ENCODE assay signal across 8 mouse cellular contexts in the genomic region with DNA sequence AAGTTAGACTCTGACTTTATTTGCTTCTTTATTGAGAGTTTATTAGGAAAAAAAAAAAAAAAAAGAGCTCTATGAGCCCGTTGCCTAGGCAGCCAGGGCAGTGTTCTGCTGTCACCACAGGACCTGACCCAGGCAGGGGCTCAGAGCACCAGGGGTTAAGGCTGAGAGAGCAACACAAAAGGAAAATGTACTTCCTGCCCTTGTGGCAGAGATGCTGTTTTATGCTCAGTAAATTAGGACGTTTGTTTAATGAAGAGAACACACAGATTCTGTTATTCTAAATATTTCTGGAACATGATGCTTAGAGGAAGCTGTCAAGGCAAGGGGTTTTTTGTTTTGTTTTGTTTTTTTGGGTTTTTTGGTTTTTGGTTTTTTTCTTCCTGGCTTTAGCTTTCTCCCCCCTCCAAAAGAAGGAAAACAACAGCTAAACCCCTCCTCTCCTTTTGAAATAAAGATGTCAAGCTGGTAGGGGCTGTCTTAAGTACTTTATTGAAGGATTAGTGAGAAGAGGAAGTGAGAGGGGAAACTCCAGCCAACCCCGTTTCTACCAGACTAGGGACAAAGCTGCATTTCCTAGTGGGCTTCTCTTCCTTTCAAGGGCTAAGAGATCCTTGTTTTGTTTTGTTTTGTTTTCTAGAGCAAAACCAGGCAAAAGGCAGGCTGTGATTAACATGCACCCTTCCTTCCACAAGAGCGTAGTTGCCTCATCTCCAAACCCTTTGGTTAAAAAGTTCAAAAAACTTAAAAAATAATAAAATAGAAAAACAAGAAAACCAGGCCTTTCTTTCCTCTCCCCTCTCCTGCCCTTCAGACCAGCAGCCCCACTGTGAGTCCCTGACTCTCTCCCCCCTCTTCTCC. TPM values are rescaled to one million over a fixed set of nuclear protein-coding genes. Genes with fewer than 3 reads are reported as not detected.
DNase-seq lines count a peak whose midpoint lies in the region; ATAC-seq lines count a peak whose summit lies in the region.

No protein-coding gene starts in this region.

- H3K36me3 ChIP-seq in hindbrain, embryonic 15.5 days: no peaks in the 10 kb centered on the region
- H3K36me3 ChIP-seq in midbrain, embryonic 14.5 days (ENCODE audit: control insufficient read depth, insufficient read depth, low read length): no peaks in the 10 kb centered on the region

- 0 out of 2 replicates have a peak overlapping the region, but pooled peaks have one; percentile 0 for H3K27ac ChIP-seq in hindbrain, embryonic 15.5 days (replicated peaks)
- H3K27ac ChIP-seq in midbrain, embryonic 14.5 days (replicated peaks; ENCODE audit: low read depth, low read length): no peak overlapping the region

- H3K9me3 ChIP-seq in hindbrain, embryonic 15.5 days: no peaks in the 10 kb centered on the region
- no peaks in the 10 kb centered on the region for H3K9me3 ChIP-seq in midbrain, embryonic 14.5 days (ENCODE audit: control insufficient read depth, low read length)

- DNase-seq in kidney, adult 18-20 months: peak; percentile 21
- no peak for DNase-seq in kidney, adult 9 months
- no peak for DNase-seq in midbrain, embryonic 14.5 days
- no peak for DNase-seq in gastrocnemius, postnatal 25 days
- DNase-seq in frontal cortex, postnatal 36 days (ENCODE audit: low spot score in 2 of 2): no peak
- DNase-seq in retina, postnatal 1 day: no peak

- no peak overlapping the region for H3K9ac ChIP-seq in hindbrain, embryonic 15.5 days
- H3K9ac ChIP-seq in midbrain, embryonic 14.5 days (replicated peaks; ENCODE audit: low read length): no peak overlapping the region

- H3K27me3 ChIP-seq in hindbrain, embryonic 15.5 days: no peaks in the 10 kb centered on the region
- H3K27me3 ChIP-seq in midbrain, embryonic 14.5 days (ENCODE audit: control insufficient read depth, insufficient read depth, low read length): 0 out of 2 replicates have a peak, but pooled peaks cover 2% of the 10 kb centered on the region

- peak; percentile 2 for ATAC-seq in activated CD4-positive, CD25-positive, alpha-beta regulatory T cell, adult 4 months
- ATAC-seq in hindbrain, embryonic 15.5 days (ENCODE audit: low FRiP score, low read depth): no peak
- no peak for ATAC-seq in midbrain, embryonic 14.5 days (ENCODE audit: low FRiP score, low TSS enrichment)

- peak overlapping the region; percentile 86 for H3K4me2 ChIP-seq in hindbrain, embryonic 15.5 days
- H3K4me2 ChIP-seq in midbrain, embryonic 14.5 days (ENCODE audit: low read length): peak overlapping the region; percentile 94; the same call in 1 of the 2 replicates

- H3K4me3 ChIP-seq in hindbrain, embryonic 15.5 days: peak overlapping the region; percentile 81; the same call in 1 of the 2 replicates
- no peak overlapping the region for H3K4me3 ChIP-seq in midbrain, embryonic 14.5 days (replicated peaks; ENCODE audit: low read depth, low read length)

- peaks cover 45% of the 10 kb centered on the region for H3K4me1 ChIP-seq in hindbrain, embryonic 15.5 days (replicated peaks)
- H3K4me1 ChIP-seq in midbrain, embryonic 14.5 days (ENCODE audit: control insufficient read depth, insufficient read depth, low read length): peaks cover 21% of the 10 kb centered on the region

- WGBS in hindbrain, embryonic 15.5 days: 20% methylated on average over 4 of the region's 4 CpGs
- 9% methylated on average over 4 of the region's 4 CpGs for WGBS in midbrain, embryonic 14.5 days

RNA-seq across cellular contexts. Expression of gene Myh9, which starts 3.2 kb away (rescaled TPM):
- polyA plus RNA-seq in activated CD4-positive, CD25-positive, alpha-beta regulatory T cell, adult 4 months (2017; shearing (Covaris generic)): 100 to 1,000 TPM; 243 to 280 TPM
- 11.8 and 12.0 TPM in 2 replicates for polyA plus RNA-seq in hindbrain, embryonic 15.5 days (2015; fragmentation: Nextera tagmentation; extraction: Ambion mirVana)
- polyA plus RNA-seq in midbrain, embryonic 14.5 days (2014; fragmentation: Nextera tagmentation; extraction: Ambion mirVana): 7.3 and 14.8 TPM in 2 replicates
- total RNA-seq in gastrocnemius, postnatal 25 days (2021): 10 to 100 TPM; 51.0 to 72.0 TPM

Comparison
In these comparisons a context has a peak if more than half of its experiments do, and no peak if none do; other contexts are left out.
1. RNA of gene Myh9, which starts 3.2 kb away (polyA plus RNA-seq): 243 to 280 TPM in activated CD4-positive, CD25-positive, alpha-beta regulatory T cell, adult 4 months; 7.3 to 14.8 TPM in midbrain, embryonic 14.5 days and 11.8 to 12.0 TPM in hindbrain, embryonic 15.5 days; every median in the first group is over 10 times any median in the second.